Mouse (Mus musculus): Measurements from ENCODE around the gene Tcp10a. TPM values are rescaled to one million over a fixed set of nuclear protein-coding genes. Genes with fewer than 3 reads are reported as not detected.
"Not testable (repeated sequence)": the region's sequence is repeated elsewhere in the genome, so short reads cannot be mapped to it uniquely, and the experiment has no call there.

Tcp10a gene
- polyA plus RNA-seq, 1 experiment from 2014 or later, result not detected

GRCm38 (mm10) chr17:7365615-7366014 is 41.2 kb downstream of the Tcp10a start:
- H3K9me3 ChIP-seq (ENCODE audit: control insufficient read depth, low read length); H3K4me1 ChIP-seq (ENCODE audit: control insufficient read depth, insufficient read depth, low read length); H3K27me3 ChIP-seq (ENCODE audit: control insufficient read depth, insufficient read depth, low read length); H3K9ac ChIP-seq (ENCODE audit: low read depth, low read length); ATAC-seq (ENCODE audit: low FRiP score, low TSS enrichment); H3K36me3 ChIP-seq (ENCODE audit: control insufficient read depth, insufficient read depth, low read length); H3K4me2 ChIP-seq (replicated peaks; ENCODE audit: low read depth, low read length); H3K4me3 ChIP-seq (ENCODE audit: low read length); H3K27ac ChIP-seq (ENCODE audit: low read depth, low read length): not testable (repeated sequence)
- WGBS, result no CpG with 5 or more reads among the region's 3 CpGs

GRCm38 (mm10) chr17:7366265-7366664 is 41.8 kb downstream of the Tcp10a start:
- H3K36me3 ChIP-seq (ENCODE audit: control insufficient read depth, insufficient read depth, low read length); H3K4me1 ChIP-seq (ENCODE audit: control insufficient read depth, insufficient read depth, low read length); H3K9me3 ChIP-seq (ENCODE audit: control insufficient read depth, low read length); H3K27ac ChIP-seq (ENCODE audit: low read depth, low read length); H3K27me3 ChIP-seq (ENCODE audit: control insufficient read depth, insufficient read depth, low read length); H3K9ac ChIP-seq (ENCODE audit: low read depth, low read length); ATAC-seq (ENCODE audit: low FRiP score, low TSS enrichment); H3K4me2 ChIP-seq (replicated peaks; ENCODE audit: low read depth, low read length); H3K4me3 ChIP-seq (ENCODE audit: low read length): not testable (repeated sequence)
- no CpG with 5 or more reads among the region's 1 CpGs for WGBS

- not testable (repeated sequence) for H3K9me3 ChIP-seq (ENCODE audit: control insufficient read depth, low read length); H3K4me1 ChIP-seq (ENCODE audit: control insufficient read depth, insufficient read depth, low read length); ATAC-seq (ENCODE audit: low FRiP score, low TSS enrichment); H3K36me3 ChIP-seq (ENCODE audit: control insufficient read depth, insufficient read depth, low read length); H3K9ac ChIP-seq (ENCODE audit: low read depth, low read length); H3K4me3 ChIP-seq (ENCODE audit: low read length); H3K27ac ChIP-seq (ENCODE audit: low read depth, low read length); H3K4me2 ChIP-seq (replicated peaks; ENCODE audit: low read depth, low read length); H3K27me3 ChIP-seq (ENCODE audit: control insufficient read depth, insufficient read depth, low read length)
- 44% methylated on average over 4 of the region's 7 CpGs for WGBS
Observed at GRCm38 (mm10) chr17:7366676-7367374, 42.4 kb downstream of the Tcp10a start.

- H3K27ac ChIP-seq (ENCODE audit: low read depth, low read length); H3K9ac ChIP-seq (ENCODE audit: low read depth, low read length); H3K4me1 ChIP-seq (ENCODE audit: control insufficient read depth, insufficient read depth, low read length); H3K27me3 ChIP-seq (ENCODE audit: control insufficient read depth, insufficient read depth, low read length); H3K9me3 ChIP-seq (ENCODE audit: control insufficient read depth, low read length); H3K36me3 ChIP-seq (ENCODE audit: control insufficient read depth, insufficient read depth, low read length); H3K4me2 ChIP-seq (replicated peaks; ENCODE audit: low read depth, low read length); ATAC-seq (ENCODE audit: low FRiP score, low TSS enrichment); H3K4me3 ChIP-seq (ENCODE audit: low read length): not testable (repeated sequence)
- 76% methylated on average over 4 of the region's 6 CpGs for WGBS
Observed at GRCm38 (mm10) chr17:7369401-7369800, 45.0 kb downstream of the Tcp10a start.

- 83% methylated on average over 2 of the region's 5 CpGs for WGBS
- ATAC-seq (ENCODE audit: low FRiP score, low TSS enrichment), result not testable (repeated sequence)
Observed at GRCm38 (mm10) chr17:7371879-7372278, 47.4 kb downstream of the Tcp10a start, which contains the start of gene Gm49630. TSS of gene Gm49630 (minus strand) at chr17:7371979.

GRCm38 (mm10) chr17:7376951-7377700 is 52.7 kb downstream of the Tcp10a start:
- not testable (repeated sequence) for H3K36me3 ChIP-seq (ENCODE audit: control insufficient read depth, insufficient read depth, low read length); H3K9ac ChIP-seq (ENCODE audit: low read depth, low read length); H3K4me2 ChIP-seq (replicated peaks; ENCODE audit: low read depth, low read length); H3K27me3 ChIP-seq (ENCODE audit: control insufficient read depth, insufficient read depth, low read length); H3K9me3 ChIP-seq (ENCODE audit: control insufficient read depth, low read length); H3K4me1 ChIP-seq (ENCODE audit: control insufficient read depth, insufficient read depth, low read length); H3K27ac ChIP-seq (ENCODE audit: low read depth, low read length); H3K4me3 ChIP-seq (ENCODE audit: low read length)
- peak; percentile 47; the same call in 1 of the 2 replicates for ATAC-seq (ENCODE audit: low FRiP score, low TSS enrichment)
- WGBS, result 100% methylated on average over 1 of the region's 3 CpGs

More at GRCm38 (mm10) chr17:7371879-7372278, 47.4 kb downstream of the Tcp10a start, which contains the start of gene Gm49630:
- not testable (repeated sequence) for H3K4me1 ChIP-seq (ENCODE audit: control insufficient read depth, insufficient read depth, low read length); H3K4me3 ChIP-seq (ENCODE audit: low read length); H3K27me3 ChIP-seq (ENCODE audit: control insufficient read depth, insufficient read depth, low read length); H3K9ac ChIP-seq (ENCODE audit: low read depth, low read length); H3K4me2 ChIP-seq (replicated peaks; ENCODE audit: low read depth, low read length); H3K9me3 ChIP-seq (ENCODE audit: control insufficient read depth, low read length); H3K27ac ChIP-seq (ENCODE audit: low read depth, low read length); H3K36me3 ChIP-seq (ENCODE audit: control insufficient read depth, insufficient read depth, low read length)

GRCm38 (mm10) chr17:7377907-7378306 is 53.5 kb downstream of the Tcp10a start:
- H3K9me3 ChIP-seq (ENCODE audit: control insufficient read depth, low read length); H3K4me2 ChIP-seq (replicated peaks; ENCODE audit: low read depth, low read length); H3K4me3 ChIP-seq (ENCODE audit: low read length); H3K27ac ChIP-seq (ENCODE audit: low read depth, low read length); H3K4me1 ChIP-seq (ENCODE audit: control insufficient read depth, insufficient read depth, low read length); H3K9ac ChIP-seq (ENCODE audit: low read depth, low read length); ATAC-seq (ENCODE audit: low FRiP score, low TSS enrichment); H3K36me3 ChIP-seq (ENCODE audit: control insufficient read depth, insufficient read depth, low read length); H3K27me3 ChIP-seq (ENCODE audit: control insufficient read depth, insufficient read depth, low read length): not testable (repeated sequence)
- WGBS, result 23% methylated on average over 2 of the region's 3 CpGs

- peak; percentile 53; the same call in 1 of the 2 replicates for ATAC-seq (ENCODE audit: low FRiP score, low TSS enrichment)
- not testable (repeated sequence) for H3K27me3 ChIP-seq (ENCODE audit: control insufficient read depth, insufficient read depth, low read length); H3K36me3 ChIP-seq (ENCODE audit: control insufficient read depth, insufficient read depth, low read length); H3K27ac ChIP-seq (ENCODE audit: low read depth, low read length); H3K9me3 ChIP-seq (ENCODE audit: control insufficient read depth, low read length); H3K4me3 ChIP-seq (ENCODE audit: low read length); H3K9ac ChIP-seq (ENCODE audit: low read depth, low read length); H3K4me2 ChIP-seq (replicated peaks; ENCODE audit: low read depth, low read length); H3K4me1 ChIP-seq (ENCODE audit: control insufficient read depth, insufficient read depth, low read length)
- 54% methylated on average over 1 of the region's 3 CpGs for WGBS
Observed at GRCm38 (mm10) chr17:7382711-7383110, 58.3 kb downstream of the Tcp10a start.
